Mouse (Mus musculus) small intestine, adult 2 months (tissue): Measurements from ENCODE around the gene Klk7.

ENCODE experiments used
- CTCF ChIP-seq: fragments of 200-500 bp; IDR thresholded peaks from 2 replicates; pipeline ENCODE4 v1.5.1; 2012; ENCODE audit warnings: low read depth, mild to moderate bottlenecking, control low read depth, inconsistent platforms, low read length, moderate library complexity, mixed read lengths; ENCODE audit not compliant: insufficient replicate concordance, insufficient read length; ENCODE audit errors: extremely low read depth
- POLR2A ChIP-seq: fragments of 200-500 bp; IDR thresholded peaks from 2 replicates; pipeline ENCODE4 v1.6.1; 2012; ENCODE audit warnings: low read depth, mild to moderate bottlenecking, control low read depth, inconsistent platforms, low read length, moderate library complexity

GRCm38 (mm10) chr7:43797333-43797769 lies 13.7 kb upstream of the Klk7 start, which contains the start of gene Klk8:
- TF ChIP-seq CTCF: no peak
- no peak for TF ChIP-seq POLR2A
